Mouse (Mus musculus): ENCODE results near the gene Sema6b.
"Not testable (repeated sequence)": the region's sequence is repeated elsewhere in the genome, so short reads cannot be mapped to it uniquely, and the experiment has no call there.

The Sema6b gene

DNA sequence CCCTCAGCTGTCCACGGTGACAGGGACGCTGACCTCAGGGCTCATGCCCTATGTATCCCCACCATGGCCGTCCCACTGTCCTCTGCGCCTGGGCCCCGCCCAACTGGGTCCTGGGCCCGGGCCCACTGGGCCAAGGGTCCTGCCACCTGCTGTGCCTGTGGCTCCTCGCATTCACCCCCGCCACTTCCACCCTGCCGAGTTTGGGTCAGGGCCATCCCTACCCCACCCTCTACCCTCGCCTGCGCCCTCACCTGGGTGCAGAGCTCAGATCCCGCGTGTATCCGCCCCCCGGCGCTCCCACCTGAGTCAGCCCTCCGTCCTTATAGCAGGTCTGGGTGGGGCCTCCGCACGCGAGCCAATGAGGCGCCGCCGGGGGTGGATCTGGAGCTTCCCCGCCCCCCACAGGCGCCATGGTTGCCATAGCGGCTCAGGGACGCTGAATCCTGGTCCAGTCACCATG, 22.9 kb downstream of the Sema6b start, which contains the start of gene Plin5:
Gene Plin5 (minus strand): TSS at position 346 of the 460 bp plus-strand sequence.
- peak; percentile 88 to 92 for DNase-seq

- no peak for DNase-seq
Measured at GRCm38 (mm10) chr17:56116193-56116592, 23.9 kb downstream of the Sema6b start.

- DNase-seq: no peak
Measured at GRCm38 (mm10) chr17:56112743-56113142, 27.4 kb downstream of the Sema6b start.

- peak; percentile 66 to 82 for DNase-seq
Measured at GRCm38 (mm10) chr17:56111864-56112263, 28.3 kb downstream of the Sema6b start.

GRCm38 (mm10) chr17:56111021-56111420, 29.1 kb downstream of the Sema6b start:
- no peak for DNase-seq

- DNase-seq: no peak
Measured at GRCm38 (mm10) chr17:56110571-56110970, 29.6 kb downstream of the Sema6b start.

GRCm38 (mm10) chr17:56109219-56110051, 30.7 kb downstream of the Sema6b start, which contains the start of gene Plin4:
Gene Plin4, minus strand, starts transcription at chr17:56109803.
- DNase-seq: no peak

- DNase-seq: peak in 1 of 2 experiments; percentile 39
Measured at GRCm38 (mm10) chr17:56108334-56109044, 31.7 kb downstream of the Sema6b start.

- DNase-seq: no peak
Measured at GRCm38 (mm10) chr17:56107736-56108135, 32.4 kb downstream of the Sema6b start.

- no peak for DNase-seq
Measured at GRCm38 (mm10) chr17:56106981-56107380, 33.2 kb downstream of the Sema6b start.

DNA sequence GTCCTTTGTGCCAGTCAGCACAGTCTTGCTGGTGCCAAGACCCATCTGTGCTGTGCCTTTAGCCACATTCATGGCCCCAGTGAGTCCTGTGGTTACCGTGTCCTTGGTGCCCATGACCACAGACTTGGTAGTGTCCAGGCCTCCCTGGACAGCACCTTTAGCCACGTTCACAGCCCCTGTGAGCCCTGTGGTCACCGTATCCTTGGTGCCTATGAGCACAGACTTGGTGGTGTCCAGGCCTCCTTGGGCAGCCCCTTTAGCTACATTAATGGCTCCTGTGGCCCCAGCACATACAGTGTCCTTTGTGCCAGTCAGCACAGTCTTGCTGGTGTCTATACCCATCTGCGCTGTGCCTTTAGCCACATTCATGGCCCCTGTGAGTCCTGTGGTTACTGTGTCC, 33.7 kb downstream of the Sema6b start:
- DNase-seq: not testable (repeated sequence)

DNA sequence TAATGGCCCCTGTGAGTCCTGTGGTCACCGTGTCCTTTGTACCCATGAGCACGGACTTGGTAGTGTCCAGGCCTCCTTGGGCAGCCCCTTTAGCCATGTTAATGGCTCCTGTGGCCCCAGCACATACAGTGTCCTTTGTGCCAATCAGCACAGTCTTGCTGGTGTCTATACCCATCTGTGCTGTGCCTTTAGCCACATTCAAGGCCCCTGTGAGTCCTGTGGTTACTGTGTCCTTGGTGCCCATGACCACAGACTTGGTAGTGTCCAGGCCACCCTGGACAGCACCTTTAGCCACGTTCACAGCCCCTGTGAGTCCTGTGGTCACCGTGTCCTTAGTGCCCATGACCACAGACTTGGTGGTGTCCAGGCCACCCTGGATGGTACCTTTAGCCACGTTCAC, 35.3 kb downstream of the Sema6b start:
- DNase-seq: not testable (repeated sequence)

- DNase-seq: no peak
Measured at GRCm38 (mm10) chr17:56103465-56104285, 36.5 kb downstream of the Sema6b start.

DNA sequence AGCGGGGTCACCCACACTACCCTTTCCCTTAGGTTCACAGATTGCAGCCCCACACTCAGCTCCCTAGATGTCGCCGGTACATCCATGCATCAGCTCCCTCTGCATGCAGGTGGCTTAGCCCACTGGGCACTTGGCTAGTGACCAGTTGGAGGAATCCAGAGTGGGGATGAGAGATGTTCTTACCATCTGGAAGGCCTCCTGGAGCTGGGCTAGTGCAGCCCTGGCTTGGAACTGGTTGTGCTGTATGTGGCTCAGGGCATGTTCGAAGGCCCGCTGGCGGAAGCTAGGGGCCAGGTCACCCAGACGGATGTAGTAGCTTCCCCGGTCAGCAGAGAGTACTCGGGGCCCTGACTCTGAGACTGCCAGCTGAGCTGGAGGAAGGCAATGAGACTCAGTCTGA, 37.2 kb downstream of the Sema6b start:
- DNase-seq: no peak

GRCm38 (mm10) chr17:56102158-56102557, 38.0 kb downstream of the Sema6b start:
- DNase-seq: no peak

DNA sequence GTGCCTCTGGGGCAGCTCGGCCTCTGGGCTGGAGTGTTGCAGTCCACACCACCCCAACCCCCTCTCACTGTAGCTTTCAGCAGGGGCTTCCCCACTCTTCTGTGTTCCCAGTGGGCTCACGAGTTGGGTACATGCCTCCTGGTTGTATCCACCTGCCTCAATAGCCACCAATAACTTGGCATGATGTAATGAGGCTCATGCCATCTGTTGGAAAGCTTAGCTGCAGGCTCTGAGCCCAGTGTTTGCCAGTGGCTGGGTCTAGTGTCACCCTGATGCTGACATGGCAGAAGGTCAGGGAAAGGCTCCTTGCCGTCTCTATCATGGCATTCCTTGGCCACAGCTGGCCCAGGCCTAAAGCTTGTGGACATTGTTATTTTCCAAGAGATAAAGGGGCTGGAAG, 39.3 kb downstream of the Sema6b start:
- no peak for DNase-seq

DNA sequence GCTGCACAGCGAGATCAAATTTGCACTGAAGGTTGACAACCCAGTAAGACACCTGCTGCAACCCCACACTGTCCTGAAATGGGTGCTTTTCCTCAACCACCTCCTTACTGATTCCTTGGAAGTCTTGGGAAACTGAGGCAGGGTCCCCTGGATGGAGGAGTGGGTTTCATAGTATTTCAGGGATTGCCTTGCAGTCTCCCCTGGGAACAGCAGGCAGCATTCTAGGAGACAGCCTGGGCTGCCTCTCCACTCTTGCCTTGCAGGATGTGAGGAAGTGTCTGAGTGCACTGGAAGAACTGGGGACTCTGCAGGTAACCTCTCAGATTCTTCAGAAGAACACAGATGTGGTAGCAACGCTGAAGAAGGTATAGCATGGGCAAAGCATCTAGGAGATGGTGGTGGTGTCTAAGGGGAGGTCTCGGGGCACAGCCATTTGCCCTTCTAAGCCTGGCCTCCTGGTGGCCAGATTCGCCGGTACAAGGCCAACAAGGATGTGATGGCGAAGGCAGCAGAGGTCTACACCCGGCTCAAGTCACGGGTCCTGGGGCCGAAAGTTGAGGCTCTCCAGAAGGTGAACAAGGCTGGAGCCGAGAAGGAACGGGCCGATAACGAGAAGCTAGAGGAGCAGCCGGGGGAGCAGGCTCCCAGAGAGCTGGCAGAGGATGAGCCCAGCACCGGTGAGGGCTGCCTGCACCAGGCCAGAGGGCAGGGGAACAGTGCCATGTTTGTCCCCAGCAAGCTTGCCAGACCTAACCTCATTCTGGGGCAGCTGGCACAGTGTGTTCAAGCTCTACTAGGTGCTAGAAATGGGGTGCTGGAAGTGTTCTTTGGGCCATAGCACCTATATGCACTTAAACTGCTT, 41.2 kb downstream of the Sema6b start:
- no peak for DNase-seq

- no peak for DNase-seq
Measured at GRCm38 (mm10) chr17:56098180-56098579, 42.0 kb downstream of the Sema6b start.

- DNase-seq: no peak
Measured at GRCm38 (mm10) chr17:56096883-56097282, 43.3 kb downstream of the Sema6b start.

DNA sequence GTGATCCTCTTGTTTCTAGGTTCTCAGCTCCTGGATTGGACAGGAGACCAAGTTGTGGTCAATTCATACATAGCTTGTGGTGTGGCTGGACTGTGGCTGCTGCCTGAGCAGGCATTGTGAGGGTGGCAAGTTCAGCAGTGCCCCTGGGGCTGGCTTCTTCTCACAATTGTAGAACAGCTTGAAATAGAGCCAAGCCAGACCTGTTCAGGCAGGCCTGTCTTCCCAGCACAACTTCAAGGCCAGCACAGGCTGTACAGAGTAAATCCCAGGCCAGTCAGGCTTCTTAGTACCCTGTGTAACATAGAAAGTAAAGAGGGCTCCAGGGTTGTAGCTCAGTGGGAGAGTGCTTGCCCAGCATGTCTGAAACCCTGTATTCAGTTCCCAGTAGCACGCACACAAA, 47.3 kb downstream of the Sema6b start:
- peak; percentile 21 to 47 for DNase-seq

GRCm38 (mm10) chr17:56092312-56092711, 47.8 kb downstream of the Sema6b start:
- DNase-seq: no peak

Measured in kidney, postnatal 36 days (tissue).